Mouse (Mus musculus) right cerebral cortex, postnatal 4 days (tissue): Measurements from ENCODE around the gene Cntn2.

Source experiments
- DNase-seq: peaks from one replicate; pipeline ENCODE4 v3.0.0-alpha.2; 2022

The Cntn2 gene

DNA sequence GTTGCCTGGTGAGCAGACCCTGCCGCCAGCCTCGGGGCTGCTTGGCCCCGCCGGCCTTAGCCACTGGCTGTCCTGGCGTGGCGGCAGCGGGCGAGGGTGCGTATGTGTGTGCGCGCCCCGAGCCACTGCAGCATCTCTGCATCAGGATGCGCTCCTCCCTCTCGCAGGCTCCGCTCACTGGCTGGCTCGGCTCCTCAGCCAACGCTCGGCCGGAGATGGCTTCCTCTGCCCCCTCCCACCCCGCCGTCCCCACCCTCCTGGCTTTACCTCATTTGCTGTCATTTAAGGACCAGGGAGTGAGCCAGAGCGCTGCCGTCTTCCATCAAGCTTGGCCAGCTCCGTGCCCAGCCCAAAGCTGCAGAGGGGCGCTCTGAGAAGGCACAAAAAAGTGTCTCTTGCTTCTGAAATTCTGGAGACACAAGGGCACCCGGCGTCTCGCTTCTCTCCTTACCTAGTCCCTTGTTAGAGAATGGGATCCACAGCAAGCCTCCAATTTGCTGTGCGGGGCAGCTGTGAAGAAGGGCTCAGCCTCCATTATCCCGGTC is at the start of gene Cntn2:
Gene Cntn2, minus strand, starts transcription at position 495 of the 545 bp plus-strand sequence.
- DNase-seq: peak; percentile 74

GRCm38 (mm10) chr1:132592145-132592544 is 49.1 kb upstream of the Cntn2 start:
- DNase-seq: no peak

- no peak for DNase-seq
Observed at GRCm38 (mm10) chr1:132591399-132591930, 48.4 kb upstream of the Cntn2 start.

- DNase-seq: no peak
Observed at GRCm38 (mm10) chr1:132586679-132587201, 43.7 kb upstream of the Cntn2 start.

DNA sequence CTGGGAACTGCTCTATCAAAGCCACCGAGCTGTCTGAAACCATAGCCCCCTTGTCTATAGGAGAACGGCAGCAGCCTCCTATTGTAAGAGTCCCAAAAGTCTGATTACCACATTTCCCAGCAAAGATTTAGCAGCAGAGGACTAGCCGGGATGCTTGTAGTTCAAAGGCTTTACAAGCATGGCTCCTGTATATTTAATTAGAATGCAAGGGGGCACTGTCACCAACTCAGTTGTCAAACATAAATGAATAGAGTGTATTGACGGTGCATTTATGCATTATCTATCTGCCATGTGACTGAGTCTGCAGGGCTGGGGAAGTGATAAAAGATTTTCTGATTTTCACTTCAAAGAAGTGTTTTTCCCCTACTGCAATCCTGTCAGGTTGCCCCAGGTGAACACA is 42.3 kb upstream of the Cntn2 start:
- no peak for DNase-seq

GRCm38 (mm10) chr1:132582998-132583604 is 40.0 kb upstream of the Cntn2 start:
- no peak for DNase-seq

- DNase-seq: no peak
Observed at GRCm38 (mm10) chr1:132581845-132582839, 39.1 kb upstream of the Cntn2 start.

DNA sequence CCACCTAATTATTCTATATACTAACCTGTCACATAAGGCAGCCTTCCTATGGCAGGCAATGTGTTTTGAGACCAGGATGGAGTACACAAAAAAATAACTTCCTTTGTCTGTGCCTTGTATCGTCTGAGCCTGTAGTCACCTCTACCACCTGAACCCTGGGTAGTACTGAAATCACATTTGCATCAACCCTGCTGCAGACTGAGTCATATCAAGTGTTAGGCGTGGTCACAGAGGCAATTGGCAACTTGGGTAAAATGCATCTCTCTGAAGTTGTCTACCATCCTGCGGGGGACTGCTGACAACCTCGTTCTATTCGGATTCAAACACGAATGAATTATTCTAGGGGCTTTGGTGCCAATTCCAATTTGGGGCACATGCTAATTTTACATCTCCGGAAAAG is 37.0 kb upstream of the Cntn2 start:
- no peak for DNase-seq

- no peak for DNase-seq
Observed at GRCm38 (mm10) chr1:132576845-132577244, 33.8 kb upstream of the Cntn2 start.

GRCm38 (mm10) chr1:132572851-132573250 is 29.8 kb upstream of the Cntn2 start:
- no peak for DNase-seq

GRCm38 (mm10) chr1:132571613-132572012 is 28.6 kb upstream of the Cntn2 start:
- no peak for DNase-seq

DNA sequence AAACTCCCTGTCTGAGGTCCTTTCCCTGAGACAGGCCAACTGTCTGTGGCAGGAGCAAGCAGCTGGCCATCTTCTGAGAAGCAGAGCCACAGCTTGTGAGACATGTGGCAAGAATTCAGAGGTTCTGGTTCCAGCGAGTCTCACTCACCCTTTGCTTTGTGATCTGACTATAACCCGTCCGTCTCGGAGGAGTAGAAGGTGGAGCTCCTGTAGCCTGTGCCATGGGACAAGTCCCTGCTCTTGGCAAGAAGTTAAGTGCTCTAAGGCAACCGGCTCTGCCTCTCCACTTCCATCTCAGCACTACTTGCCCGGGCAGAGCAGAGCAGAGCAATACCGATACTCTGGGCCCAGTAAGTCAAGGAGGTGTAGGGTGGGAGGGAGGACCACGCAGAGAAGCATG is 27.9 kb upstream of the Cntn2 start:
- no peak for DNase-seq

- no peak for DNase-seq
Observed at GRCm38 (mm10) chr1:132570068-132570780, 27.2 kb upstream of the Cntn2 start.

DNA sequence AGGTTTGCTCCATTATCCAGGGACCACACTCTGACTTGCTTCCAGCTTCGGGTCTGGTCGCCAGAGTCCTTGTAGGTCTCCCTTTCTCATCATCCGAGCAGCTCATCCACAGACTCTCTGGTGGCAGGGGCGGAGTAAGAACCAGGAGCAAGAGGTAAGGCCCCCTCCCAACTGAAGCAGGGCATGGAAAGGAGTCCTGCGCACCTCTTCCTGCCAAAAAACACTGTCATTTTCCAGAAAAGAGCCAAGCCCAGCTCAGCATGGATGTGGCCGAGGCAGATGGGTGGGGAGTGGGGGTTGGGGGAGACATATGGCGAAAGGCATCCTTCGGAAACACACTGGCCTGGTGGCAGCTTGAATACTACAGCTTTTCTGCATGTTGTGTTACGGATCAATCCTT is 26.5 kb upstream of the Cntn2 start:
- DNase-seq: peak; percentile 56

- DNase-seq: no peak
Observed at GRCm38 (mm10) chr1:132567336-132568125, 24.5 kb upstream of the Cntn2 start.

- no peak for DNase-seq
Observed at GRCm38 (mm10) chr1:132565766-132566165, 22.7 kb upstream of the Cntn2 start.

DNA sequence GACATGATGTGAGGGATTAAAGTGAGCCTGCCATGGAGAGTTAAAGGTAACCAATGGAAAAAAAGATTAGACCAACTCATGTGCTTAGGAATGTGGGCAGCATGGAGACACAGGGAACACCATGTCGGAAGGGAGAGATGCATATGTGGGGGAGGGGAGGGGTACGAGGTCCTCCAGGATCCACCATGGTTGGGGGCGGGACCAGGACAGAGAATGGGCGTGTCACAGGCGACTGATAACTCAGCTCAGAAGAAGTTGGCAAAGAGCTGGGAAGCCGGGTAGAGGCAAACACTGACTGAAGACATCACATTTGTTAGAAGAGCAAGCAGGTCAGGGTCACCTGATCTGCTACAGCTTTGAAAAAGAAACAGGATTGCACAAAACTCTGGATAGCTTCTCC is 21.9 kb upstream of the Cntn2 start:
- DNase-seq: no peak

- no peak for DNase-seq
Observed at GRCm38 (mm10) chr1:132562337-132562795, 19.3 kb upstream of the Cntn2 start.

DNA sequence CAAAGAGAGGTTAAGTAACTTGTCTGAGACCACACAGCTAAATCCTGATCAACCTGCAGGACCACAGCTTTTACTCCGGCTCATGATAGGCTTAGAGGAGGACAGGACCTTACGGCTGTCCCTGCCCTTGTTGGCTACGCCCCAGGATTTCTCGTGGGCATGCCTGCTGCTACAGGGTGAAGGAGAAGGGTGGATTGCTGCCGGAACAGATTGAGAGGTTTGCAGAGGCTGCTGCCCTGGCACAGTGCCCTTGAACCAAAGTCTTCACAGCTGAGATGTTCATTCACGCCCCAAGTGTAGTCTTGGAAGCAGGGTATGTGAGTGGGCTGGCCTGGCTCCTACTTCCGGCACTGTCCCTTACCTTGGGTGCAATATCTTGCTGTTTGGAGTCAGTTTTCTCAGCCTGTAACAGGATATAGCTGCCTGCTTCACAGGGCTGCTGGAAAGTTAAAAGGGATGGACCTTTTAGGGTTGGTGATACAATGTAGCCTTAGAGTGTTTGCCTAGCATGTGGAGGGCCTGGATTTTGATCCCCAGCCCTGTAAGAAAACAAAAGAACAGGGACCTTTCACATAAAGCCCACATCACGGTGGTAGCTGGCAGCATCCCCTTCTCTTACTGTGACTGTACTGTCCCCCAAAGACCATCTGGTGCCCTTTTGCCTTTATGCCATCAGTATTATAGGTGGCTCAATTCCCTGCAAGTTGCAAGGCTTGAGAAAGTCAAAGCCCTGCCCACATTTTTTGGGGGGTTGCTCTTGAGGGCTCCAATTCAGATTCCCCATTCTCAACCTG is 18.0 kb upstream of the Cntn2 start:
- no peak for DNase-seq

DNA sequence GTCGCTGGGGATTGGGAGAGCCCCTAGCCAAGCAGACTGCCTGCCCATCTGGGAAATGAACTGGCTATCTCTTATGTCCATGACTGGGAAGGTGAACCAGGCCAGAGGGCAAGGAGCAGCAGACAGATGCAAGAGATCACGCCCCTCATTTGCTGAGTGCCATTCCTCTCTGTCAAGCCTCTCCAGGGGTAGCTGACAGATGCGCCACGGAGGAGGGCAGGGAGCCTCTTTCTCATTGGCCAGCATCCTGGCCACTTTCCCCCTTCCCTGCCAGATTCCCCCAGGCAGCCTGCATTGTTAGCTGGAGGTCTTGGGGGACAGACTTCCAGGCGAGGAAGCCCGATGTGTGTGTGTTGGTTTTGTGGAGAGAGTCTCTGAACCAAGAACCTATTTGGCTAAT is 16.0 kb upstream of the Cntn2 start:
- no peak for DNase-seq
